Mouse (Mus musculus) left cerebral cortex, postnatal 10 days (tissue): ENCODE measurements around the gene Ppp4r2. TPM values are rescaled to one million over a fixed set of nuclear protein-coding genes. Genes with fewer than 3 reads are reported as not detected.

Experiments used
- DNase-seq, 2 experiments: peaks; one replicate each; pipeline ENCODE4 v3.0.0; 2021 to 2022; ENCODE audit warnings: low spot score in 2 of 2, mixed read lengths in 1 of 2; ENCODE audit errors: extremely low spot score in 1 of 2
- intact Hi-C: fragments of 180-260 bp; cut with DNase I; formaldehyde crosslinking; loops from one replicate; pipeline ENCODE4 v1.15.1; 2025
- total RNA-seq, 2 experiments: library from RNA; stranded (reverse); gene quantifications; 2 replicates each; pipeline ENCODE4 v1.2.3; 2021

Gene Ppp4r2
- total RNA-seq = 10 to 100 TPM; 60.3 to 72.8 TPM

DNA sequence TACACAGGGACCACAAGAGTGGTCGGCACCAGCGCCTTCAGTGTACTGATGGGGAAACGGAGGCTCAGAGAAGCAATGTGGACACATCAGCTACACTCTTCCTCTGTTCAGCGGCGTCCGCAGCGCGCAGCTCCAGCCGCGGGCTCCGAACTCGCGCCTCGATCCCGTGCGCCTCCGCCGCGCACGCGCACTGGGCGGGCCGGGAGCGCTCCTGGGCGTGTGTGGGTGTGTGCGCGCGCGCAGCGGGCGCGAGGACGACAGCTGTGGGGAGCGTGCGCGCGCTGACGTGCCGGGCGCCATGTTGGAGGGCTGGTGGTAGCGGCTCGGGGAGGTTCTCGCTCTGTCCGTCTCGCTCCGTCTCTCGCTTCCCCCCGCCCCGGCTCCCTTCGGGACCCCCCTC lies at the start of gene Ppp4r2:
Gene Ppp4r2, plus strand, starts transcription at position 268 of the 400 bp plus-strand sequence.
- peak; percentile 82 to 95 for DNase-seq
- intact Hi-C loops = loop anchor here (10.0 kb wide), 1 partner anchor 159 kb away; the partner anchor contains the start of gene Shq1

DNA sequence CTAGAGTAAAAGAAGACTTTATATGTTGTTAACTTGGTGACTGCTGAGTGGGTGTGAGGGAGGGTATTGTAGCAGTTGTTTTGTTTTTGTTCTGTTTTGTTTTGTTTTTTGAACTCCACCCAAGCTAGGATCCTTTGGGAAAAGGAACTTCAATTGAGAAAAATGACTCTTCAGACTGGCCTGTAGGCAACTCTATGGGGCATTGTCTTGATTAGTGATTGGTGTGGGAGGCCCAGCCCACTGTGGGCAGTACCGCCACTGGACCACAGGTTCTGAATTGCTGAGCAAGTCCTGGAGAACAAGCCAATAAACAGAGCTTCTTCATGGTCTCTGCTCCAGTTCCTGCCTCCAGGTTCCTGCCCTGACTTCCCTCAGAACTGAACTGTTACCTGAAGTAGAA lies 45.7 kb upstream of the Ppp4r2 start:
- DNase-seq = no peak
- intact Hi-C loops = no loop called here

- DNase-seq = no peak
- intact Hi-C loops = no loop called here
Observed at GRCm38 (mm10) chr6:100789161-100789560, 44.3 kb upstream of the Ppp4r2 start.

GRCm38 (mm10) chr6:100792055-100792659 lies 41.3 kb upstream of the Ppp4r2 start:
- no peak for DNase-seq
- intact Hi-C loops = no loop called here

DNA sequence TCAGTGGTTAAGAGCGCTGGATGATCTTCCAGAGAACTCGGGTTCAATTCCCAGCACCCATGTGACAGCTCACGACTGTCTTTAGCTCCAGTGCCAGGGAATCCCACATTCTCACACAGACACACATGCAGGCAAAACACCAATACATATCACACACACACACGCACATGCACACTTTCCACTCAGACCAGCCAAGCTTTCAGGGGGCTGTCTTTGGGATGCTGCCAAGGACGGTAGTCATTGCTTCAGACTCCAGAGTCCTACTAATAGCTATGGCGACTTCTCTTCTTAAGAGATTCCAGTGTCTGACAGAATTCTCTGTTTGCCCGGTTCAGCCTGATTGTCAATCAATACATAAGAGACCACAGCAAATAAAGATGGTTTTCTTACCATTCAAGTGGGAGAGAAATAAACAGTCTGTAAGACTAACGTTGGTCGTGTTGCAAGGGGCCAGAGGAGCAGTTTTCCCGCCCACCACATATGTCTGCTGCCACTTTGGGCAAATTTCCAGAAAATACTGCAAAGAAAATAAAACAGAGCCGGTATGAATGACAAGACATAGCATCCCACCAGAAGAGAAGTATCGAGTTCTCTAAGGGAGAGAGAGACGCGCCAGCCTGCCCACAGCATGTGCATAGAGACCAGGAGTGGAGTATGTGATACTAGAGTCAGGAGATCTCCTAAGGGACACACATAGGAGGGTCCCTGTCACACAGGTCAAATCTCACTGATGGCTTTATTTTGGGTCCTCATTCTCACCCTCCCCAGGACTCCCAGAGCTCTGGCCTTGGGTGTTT lies 40.3 kb upstream of the Ppp4r2 start:
- intact Hi-C loops = no loop called here
- DNase-seq = no peak

DNA sequence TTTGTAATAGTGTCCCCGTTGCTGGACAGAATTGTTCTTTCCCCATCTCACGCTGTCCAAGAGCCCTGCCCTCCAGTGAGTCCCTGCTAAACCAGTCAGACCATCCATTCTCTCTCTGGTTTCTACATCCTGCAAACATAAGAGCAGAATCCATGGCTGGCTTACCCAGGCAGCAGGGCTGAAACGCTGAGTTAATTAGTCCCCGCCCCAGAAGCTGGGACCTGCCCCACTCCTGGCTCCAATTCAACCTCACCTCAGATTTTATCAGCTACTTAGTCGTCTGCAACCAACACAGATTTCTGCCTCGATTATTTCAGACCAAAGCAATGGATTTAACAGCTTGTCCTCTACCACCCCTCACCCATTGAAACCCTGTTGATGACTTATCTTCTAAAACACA lies 37.6 kb upstream of the Ppp4r2 start:
- no peak for DNase-seq
- intact Hi-C loops = no loop called here

DNA sequence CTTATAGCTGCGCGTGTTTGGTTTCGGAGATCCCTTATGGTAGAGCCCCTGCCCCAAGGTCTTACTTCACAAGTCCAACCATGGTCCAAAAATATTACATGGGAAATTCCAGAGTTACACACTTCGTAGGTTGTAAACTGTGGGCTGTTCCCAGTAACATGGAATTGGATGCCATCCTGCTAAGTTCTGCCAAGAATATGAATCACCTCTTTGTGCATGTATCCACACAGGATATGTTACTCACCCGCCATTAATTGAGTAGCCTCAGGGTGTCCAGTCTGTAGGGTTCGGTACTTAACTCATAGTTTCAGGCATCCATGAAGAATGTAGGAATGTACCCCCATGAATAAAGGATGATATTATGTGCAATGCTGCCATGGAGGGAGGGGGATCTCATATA lies 34.1 kb upstream of the Ppp4r2 start:
- intact Hi-C loops = no loop called here
- DNase-seq = no peak

DNA sequence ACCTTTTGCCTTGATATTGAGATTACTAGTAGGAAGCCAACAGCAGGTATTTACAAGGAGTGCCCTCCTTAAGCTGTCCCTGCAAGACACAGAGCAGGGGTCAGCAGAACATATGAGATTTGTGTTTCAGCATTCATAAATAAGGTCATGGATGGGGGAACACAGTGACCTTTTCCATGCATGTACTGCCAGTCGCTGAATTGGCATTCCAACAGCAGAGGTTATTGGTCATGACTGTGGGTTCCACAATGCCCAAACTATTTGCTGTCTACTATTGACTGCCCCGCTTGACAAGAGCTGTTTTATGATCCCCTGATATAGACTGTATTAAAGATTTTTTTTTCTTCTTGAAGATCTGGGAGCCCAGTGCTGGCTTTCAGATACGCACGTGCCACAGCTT lies 33.7 kb upstream of the Ppp4r2 start:
- intact Hi-C loops = no loop called here
- no peak for DNase-seq

- intact Hi-C loops = no loop called here
- peak in 1 of 2 experiments; percentile 43 for DNase-seq
Observed at GRCm38 (mm10) chr6:100800497-100800955, 32.9 kb upstream of the Ppp4r2 start.

DNA sequence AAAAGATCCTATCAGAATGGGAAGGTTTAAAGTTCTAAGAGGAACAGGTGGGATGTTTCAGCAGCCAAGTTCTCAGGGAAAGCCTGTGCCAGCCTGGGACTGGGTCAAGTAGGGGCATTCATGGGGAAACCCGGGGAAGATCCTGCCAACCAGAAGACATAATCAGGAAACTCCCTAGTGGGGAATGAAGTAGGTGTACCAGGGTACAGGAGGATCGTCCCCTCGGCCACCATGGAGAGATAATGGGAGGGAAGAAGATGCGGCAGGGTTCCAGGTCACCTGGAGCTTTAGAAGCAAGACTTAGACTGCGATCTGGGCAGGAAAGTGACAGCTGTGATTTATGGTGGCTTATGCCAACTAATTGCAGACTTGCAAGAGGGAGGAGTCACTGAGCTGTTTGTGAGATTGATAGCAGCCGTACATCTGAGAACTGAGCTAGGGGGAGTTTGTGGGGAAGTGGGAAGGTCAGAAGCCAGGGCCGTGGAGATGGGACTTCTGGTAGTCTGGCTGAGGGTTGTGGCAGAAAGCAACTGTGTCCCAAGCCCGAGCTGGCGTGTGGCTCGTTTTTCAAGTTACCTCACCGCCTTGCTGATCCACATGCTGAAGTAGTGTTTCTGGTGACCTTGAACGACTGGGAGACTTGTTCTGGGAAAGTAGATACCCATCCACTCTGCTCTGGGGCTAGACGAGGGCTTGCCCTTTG lies 30.9 kb upstream of the Ppp4r2 start:
- no peak for DNase-seq
- intact Hi-C loops = no loop called here

- intact Hi-C loops = no loop called here
- DNase-seq = no peak
Observed at GRCm38 (mm10) chr6:100803250-100803649, 30.2 kb upstream of the Ppp4r2 start.

- intact Hi-C loops = no loop called here
- DNase-seq = no peak
Observed at GRCm38 (mm10) chr6:100807187-100807586, 26.2 kb upstream of the Ppp4r2 start.

DNA sequence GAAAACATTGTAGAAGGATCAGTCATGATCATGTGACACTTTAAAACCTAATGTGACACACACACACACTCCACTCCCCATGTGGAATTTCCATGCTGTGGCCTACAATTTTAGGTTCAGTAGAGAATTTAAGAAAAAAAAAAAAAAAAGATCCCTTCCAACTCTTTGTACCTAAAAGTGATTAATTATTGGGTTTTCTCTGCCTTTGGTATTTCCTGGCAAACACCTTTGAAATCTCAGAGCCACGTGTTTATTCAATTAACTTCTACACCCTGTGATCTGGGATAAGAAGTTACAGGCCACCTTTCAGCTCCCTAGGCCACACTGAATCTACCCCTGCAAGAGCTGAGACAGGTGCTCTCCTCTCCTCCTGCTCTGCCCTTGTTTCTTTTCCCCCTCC lies 25.7 kb upstream of the Ppp4r2 start:
- intact Hi-C loops = no loop called here
- no peak for DNase-seq

GRCm38 (mm10) chr6:100808221-100808778 lies 25.1 kb upstream of the Ppp4r2 start:
- intact Hi-C loops = no loop called here
- no peak for DNase-seq

- no peak for DNase-seq
- intact Hi-C loops = no loop called here
Observed at GRCm38 (mm10) chr6:100810117-100810516, 23.3 kb upstream of the Ppp4r2 start.

GRCm38 (mm10) chr6:100811731-100812130 lies 21.7 kb upstream of the Ppp4r2 start:
- intact Hi-C loops = no loop called here
- no peak for DNase-seq

DNA sequence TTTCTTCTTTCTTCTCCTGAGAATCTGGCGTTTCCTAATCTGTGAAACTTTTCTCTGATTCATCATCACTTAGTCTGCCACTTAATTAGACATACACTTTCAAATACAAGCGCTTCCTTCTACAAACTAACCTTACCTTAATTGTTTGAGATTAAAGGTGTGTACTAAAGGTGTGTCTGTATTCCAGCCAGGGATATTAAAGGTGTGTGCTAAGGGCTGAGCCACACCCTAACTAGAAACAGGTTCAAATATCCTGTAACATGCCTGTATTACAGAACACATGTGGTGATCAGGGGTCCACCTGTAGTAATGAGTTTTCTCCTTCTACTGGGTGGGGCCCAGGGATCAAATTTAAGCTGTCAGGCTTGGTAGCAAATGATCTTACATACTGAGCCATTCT lies 12.1 kb upstream of the Ppp4r2 start:
- intact Hi-C loops = no loop called here
- DNase-seq = no peak

DNA sequence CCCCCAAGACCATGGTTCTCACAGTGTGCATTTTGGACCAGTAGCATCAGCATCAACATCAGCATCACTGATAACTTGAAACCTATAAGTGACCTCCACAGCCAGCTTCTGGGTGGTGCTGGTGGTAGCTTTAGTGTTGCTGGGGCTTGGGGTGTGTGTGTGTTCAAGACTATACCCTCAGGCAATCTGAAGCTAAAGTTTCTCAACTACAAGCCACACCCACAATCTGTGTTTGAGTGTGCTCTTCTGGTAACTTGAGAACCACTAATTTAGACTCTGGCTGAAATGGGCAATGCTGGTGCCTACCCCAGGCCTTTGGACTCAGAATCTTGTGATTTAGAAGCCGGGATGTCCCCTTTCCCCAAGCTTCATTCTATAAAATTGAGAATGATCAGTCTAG lies 10.1 kb upstream of the Ppp4r2 start:
- intact Hi-C loops = no loop called here
- DNase-seq = no peak

- no peak for DNase-seq
- intact Hi-C loops = no loop called here
Observed at GRCm38 (mm10) chr6:100824381-100824965, 8.9 kb upstream of the Ppp4r2 start.
